Mouse (Mus musculus): Measurements from ENCODE around the gene Anxa7.

DNA sequence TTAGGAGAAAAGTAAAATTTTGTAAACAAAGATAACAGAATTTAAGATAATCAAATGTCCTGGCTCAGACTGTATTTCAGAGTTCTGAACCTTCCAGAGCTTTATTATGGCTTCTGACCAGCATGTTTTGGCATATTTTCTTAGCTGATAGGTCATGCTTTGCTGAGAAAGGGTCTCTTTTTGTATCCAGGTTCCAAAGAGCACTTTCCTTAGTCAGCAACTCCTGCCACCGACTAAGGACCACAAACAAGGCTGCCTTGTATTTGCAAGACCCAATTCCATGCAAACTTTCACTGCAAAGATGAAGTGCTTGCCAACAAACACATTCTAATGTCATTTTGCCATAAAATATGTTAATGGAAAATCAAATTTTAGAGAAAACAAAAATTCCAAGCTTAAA lies 50.1 kb downstream of the Anxa7 start:
- TF ChIP-seq POLR2A (IDR thresholded peaks at IDR 0.05; ENCODE audit: low read depth, low read length) = no peak
- TF ChIP-seq CTCF (IDR thresholded peaks at IDR 0.05; ENCODE audit: extremely low read depth, insufficient read depth, insufficient read length, insufficient replicate concordance) = no peak

Data from spleen, adult 2 months (tissue).